Mouse (Mus musculus): ENCODE results near the gene Kif14. TPM values are rescaled to one million over a fixed set of nuclear protein-coding genes. Genes with fewer than 3 reads are reported as not detected.
"Not testable (repeated sequence)": the region's sequence is repeated elsewhere in the genome, so short reads cannot be mapped to it uniquely, and the experiment has no call there.

The Kif14 gene
- polyA plus RNA-seq, 1 experiment from 2014 or later: 9.0 TPM

GRCm38 (mm10) chr1:136462443-136462842 lies 3.7 kb upstream of the Kif14 start:
- DNase-seq (ENCODE audit: low spot score): no peak
- Histone ChIP-seq H3K4me1 (ENCODE audit: control insufficient read depth, insufficient read depth, low read length) (peaks cover 9% of the 10 kb centered on the region), H3K4me3 (ENCODE audit: low read depth, low read length) (no peak overlapping the region), H3K27ac (ENCODE audit: low read depth, low read length) (no peak overlapping the region), H3K4me2 (ENCODE audit: low read depth) (no peak overlapping the region), H3K27me3 (ENCODE audit: control insufficient read depth, insufficient read depth, low read length) (no peaks in the 10 kb centered on the region), H3K9me3 (ENCODE audit: control insufficient read depth, low read length) (no peaks in the 10 kb centered on the region), H3K9ac (ENCODE audit: low read length) (no peak overlapping the region), H3K36me3 (ENCODE audit: control insufficient read depth, insufficient read depth, low read length) (no peaks in the 10 kb centered on the region)
- 59% methylated on average over 10 of the region's 10 CpGs for WGBS
- ATAC-seq (ENCODE audit: insufficient read depth, low FRiP score, low TSS enrichment): no peak

GRCm38 (mm10) chr1:136465168-136465567 lies 975 bp upstream of the Kif14 start:
- no peaks in the 10 kb centered on the region for H3K36me3 ChIP-seq (ENCODE audit: control insufficient read depth, insufficient read depth, low read length)
- no peak for ATAC-seq (ENCODE audit: insufficient read depth, low FRiP score, low TSS enrichment)

GRCm38 (mm10) chr1:136469408-136469807 lies 3.3 kb downstream of the Kif14 start:
- Histone ChIP-seq H3K36me3 (ENCODE audit: control insufficient read depth, insufficient read depth, low read length) (no peaks in the 10 kb centered on the region), H3K4me2 (ENCODE audit: low read depth) (no peak overlapping the region), H3K9me3 (ENCODE audit: control insufficient read depth, low read length) (no peaks in the 10 kb centered on the region), H3K4me1 (ENCODE audit: control insufficient read depth, insufficient read depth, low read length) (peaks cover 19% of the 10 kb centered on the region), H3K9ac (ENCODE audit: low read length) (no peak overlapping the region), H3K4me3 (ENCODE audit: low read depth, low read length) (no peak overlapping the region), H3K27me3 (ENCODE audit: control insufficient read depth, insufficient read depth, low read length) (no peaks in the 10 kb centered on the region), H3K27ac (ENCODE audit: low read depth, low read length) (no peak overlapping the region)
- WGBS: 93% methylated on average over 4 of the region's 4 CpGs
- DNase-seq (ENCODE audit: low spot score) (no peak), ATAC-seq (ENCODE audit: insufficient read depth, low FRiP score, low TSS enrichment) (no peak)

More at GRCm38 (mm10) chr1:136465168-136465567, 975 bp upstream of the Kif14 start:
- DNase-seq (ENCODE audit: low spot score): no peak
- Histone ChIP-seq H3K4me2 (ENCODE audit: low read depth) (no peak overlapping the region), H3K9me3 (ENCODE audit: control insufficient read depth, low read length) (no peaks in the 10 kb centered on the region), H3K4me3 (ENCODE audit: low read depth, low read length) (no peak overlapping the region), H3K9ac (ENCODE audit: low read length) (no peak overlapping the region), H3K27ac (ENCODE audit: low read depth, low read length) (no peak overlapping the region), H3K27me3 (ENCODE audit: control insufficient read depth, insufficient read depth, low read length) (no peaks in the 10 kb centered on the region), H3K4me1 (ENCODE audit: control insufficient read depth, insufficient read depth, low read length) (peaks cover 10% of the 10 kb centered on the region)

GRCm38 (mm10) chr1:136470471-136470870 lies 4.3 kb downstream of the Kif14 start:
- Histone ChIP-seq H3K4me2 (ENCODE audit: low read depth) (no peak overlapping the region), H3K9me3 (ENCODE audit: control insufficient read depth, low read length) (no peaks in the 10 kb centered on the region), H3K9ac (ENCODE audit: low read length) (no peak overlapping the region; the same call in 1 of the 2 replicates), H3K27ac (ENCODE audit: low read depth, low read length) (no peak overlapping the region), H3K4me3 (ENCODE audit: low read depth, low read length) (no peak overlapping the region), H3K27me3 (ENCODE audit: control insufficient read depth, insufficient read depth, low read length) (no peaks in the 10 kb centered on the region), H3K36me3 (ENCODE audit: control insufficient read depth, insufficient read depth, low read length) (no peaks in the 10 kb centered on the region), H3K4me1 (ENCODE audit: control insufficient read depth, insufficient read depth, low read length) (peaks cover 19% of the 10 kb centered on the region)
- peak; percentile 62 for DNase-seq (ENCODE audit: low spot score)
- peak; percentile 31; the same call in 1 of the 2 replicates for ATAC-seq (ENCODE audit: insufficient read depth, low FRiP score, low TSS enrichment)
- 5% methylated on average over 6 of the region's 6 CpGs for WGBS

- DNase-seq (ENCODE audit: low spot score): no peak
- Histone ChIP-seq H3K4me1 (ENCODE audit: control insufficient read depth, insufficient read depth, low read length) (no peaks in the 10 kb centered on the region), H3K9ac (ENCODE audit: low read length) (no peak overlapping the region), H3K4me2 (ENCODE audit: low read depth) (no peak overlapping the region), H3K27me3 (ENCODE audit: control insufficient read depth, insufficient read depth, low read length) (no peaks in the 10 kb centered on the region), H3K36me3 (ENCODE audit: control insufficient read depth, insufficient read depth, low read length) (peaks cover 9% of the 10 kb centered on the region), H3K27ac (ENCODE audit: low read depth, low read length) (no peak overlapping the region), H3K9me3 (ENCODE audit: control insufficient read depth, low read length) (no peaks in the 10 kb centered on the region), H3K4me3 (ENCODE audit: low read depth, low read length) (no peak overlapping the region)
- 83% methylated on average over 5 of the region's 5 CpGs for WGBS
- ATAC-seq (ENCODE audit: insufficient read depth, low FRiP score, low TSS enrichment): no peak
Observed at GRCm38 (mm10) chr1:136491681-136492080, 25.5 kb downstream of the Kif14 start.

- Histone ChIP-seq H3K4me3 (ENCODE audit: low read depth, low read length) (no peak overlapping the region), H3K27me3 (ENCODE audit: control insufficient read depth, insufficient read depth, low read length) (no peaks in the 10 kb centered on the region), H3K9me3 (ENCODE audit: control insufficient read depth, low read length) (no peaks in the 10 kb centered on the region), H3K4me1 (ENCODE audit: control insufficient read depth, insufficient read depth, low read length) (no peaks in the 10 kb centered on the region), H3K4me2 (ENCODE audit: low read depth) (no peak overlapping the region), H3K36me3 (ENCODE audit: control insufficient read depth, insufficient read depth, low read length) (peaks cover 6% of the 10 kb centered on the region), H3K27ac (ENCODE audit: low read depth, low read length) (no peak overlapping the region), H3K9ac (ENCODE audit: low read length) (no peak overlapping the region)
- ATAC-seq (ENCODE audit: insufficient read depth, low FRiP score, low TSS enrichment) (no peak), DNase-seq (ENCODE audit: low spot score) (no peak)
- WGBS: 82% methylated on average over 2 of the region's 2 CpGs
Observed at GRCm38 (mm10) chr1:136492232-136492631, 26.1 kb downstream of the Kif14 start.

GRCm38 (mm10) chr1:136499317-136499716 lies 33.2 kb downstream of the Kif14 start:
- DNase-seq (ENCODE audit: low spot score): no peak
- ATAC-seq (ENCODE audit: insufficient read depth, low FRiP score, low TSS enrichment): no peak
- Histone ChIP-seq H3K4me3 (ENCODE audit: low read depth, low read length) (no peak overlapping the region), H3K4me1 (ENCODE audit: control insufficient read depth, insufficient read depth, low read length) (no peaks in the 10 kb centered on the region), H3K4me2 (ENCODE audit: low read depth) (no peak overlapping the region), H3K9me3 (ENCODE audit: control insufficient read depth, low read length) (no peaks in the 10 kb centered on the region), H3K9ac (ENCODE audit: low read length) (no peak overlapping the region), H3K27me3 (ENCODE audit: control insufficient read depth, insufficient read depth, low read length) (no peaks in the 10 kb centered on the region), H3K36me3 (ENCODE audit: control insufficient read depth, insufficient read depth, low read length) (peaks cover 7% of the 10 kb centered on the region), H3K27ac (ENCODE audit: low read depth, low read length) (no peak overlapping the region)
- WGBS: 88% methylated on average over 13 of the region's 13 CpGs

GRCm38 (mm10) chr1:136502936-136503335 lies 36.8 kb downstream of the Kif14 start:
- Histone ChIP-seq H3K4me2 (ENCODE audit: low read depth) (no peak overlapping the region), H3K27me3 (ENCODE audit: control insufficient read depth, insufficient read depth, low read length) (no peaks in the 10 kb centered on the region), H3K4me3 (ENCODE audit: low read depth, low read length) (no peak overlapping the region), H3K36me3 (ENCODE audit: control insufficient read depth, insufficient read depth, low read length) (peaks cover 2% of the 10 kb centered on the region; the same call in 1 of the 2 replicates), H3K4me1 (ENCODE audit: control insufficient read depth, insufficient read depth, low read length) (no peaks in the 10 kb centered on the region), H3K27ac (ENCODE audit: low read depth, low read length) (no peak overlapping the region), H3K9ac (ENCODE audit: low read length) (no peak overlapping the region), H3K9me3 (ENCODE audit: control insufficient read depth, low read length) (no peaks in the 10 kb centered on the region)
- no peak for DNase-seq (ENCODE audit: low spot score)
- no peak for ATAC-seq (ENCODE audit: insufficient read depth, low FRiP score, low TSS enrichment)
- 96% methylated on average over 8 of the region's 8 CpGs for WGBS

- 89% methylated on average over 10 of the region's 10 CpGs for WGBS
- not testable (repeated sequence) for H3K27me3 ChIP-seq (ENCODE audit: control insufficient read depth, insufficient read depth, low read length); H3K4me2 ChIP-seq (ENCODE audit: low read depth); H3K36me3 ChIP-seq (ENCODE audit: control insufficient read depth, insufficient read depth, low read length); ATAC-seq (ENCODE audit: insufficient read depth, low FRiP score, low TSS enrichment); H3K4me3 ChIP-seq (ENCODE audit: low read depth, low read length); DNase-seq (ENCODE audit: low spot score); H3K4me1 ChIP-seq (ENCODE audit: control insufficient read depth, insufficient read depth, low read length); H3K27ac ChIP-seq (ENCODE audit: low read depth, low read length); H3K9me3 ChIP-seq (ENCODE audit: control insufficient read depth, low read length); H3K9ac ChIP-seq (ENCODE audit: low read length)
Observed at GRCm38 (mm10) chr1:136506255-136506654, 40.1 kb downstream of the Kif14 start.

All from neural tube, embryonic 11.5 days (tissue).